Mouse (Mus musculus): Measurements from ENCODE around the gene Olr1. TPM values are rescaled to one million over a fixed set of nuclear protein-coding genes. Genes with fewer than 3 reads are reported as not detected.
"Not testable (repeated sequence)": the region's sequence is repeated elsewhere in the genome, so short reads cannot be mapped to it uniquely, and the experiment has no call there.

Olr1 gene
- polyA plus RNA-seq, 3 experiments from 2014 or later: 0.25 TPM; not detected in 2

- ATAC-seq: no peak
Measured at GRCm38 (mm10) chr6:129512367-129512766, 5.4 kb upstream of the Olr1 start, which contains the start of gene Tmem52b. Gene Tmem52b, plus strand, starts transcription at chr6:129512555.

DNA sequence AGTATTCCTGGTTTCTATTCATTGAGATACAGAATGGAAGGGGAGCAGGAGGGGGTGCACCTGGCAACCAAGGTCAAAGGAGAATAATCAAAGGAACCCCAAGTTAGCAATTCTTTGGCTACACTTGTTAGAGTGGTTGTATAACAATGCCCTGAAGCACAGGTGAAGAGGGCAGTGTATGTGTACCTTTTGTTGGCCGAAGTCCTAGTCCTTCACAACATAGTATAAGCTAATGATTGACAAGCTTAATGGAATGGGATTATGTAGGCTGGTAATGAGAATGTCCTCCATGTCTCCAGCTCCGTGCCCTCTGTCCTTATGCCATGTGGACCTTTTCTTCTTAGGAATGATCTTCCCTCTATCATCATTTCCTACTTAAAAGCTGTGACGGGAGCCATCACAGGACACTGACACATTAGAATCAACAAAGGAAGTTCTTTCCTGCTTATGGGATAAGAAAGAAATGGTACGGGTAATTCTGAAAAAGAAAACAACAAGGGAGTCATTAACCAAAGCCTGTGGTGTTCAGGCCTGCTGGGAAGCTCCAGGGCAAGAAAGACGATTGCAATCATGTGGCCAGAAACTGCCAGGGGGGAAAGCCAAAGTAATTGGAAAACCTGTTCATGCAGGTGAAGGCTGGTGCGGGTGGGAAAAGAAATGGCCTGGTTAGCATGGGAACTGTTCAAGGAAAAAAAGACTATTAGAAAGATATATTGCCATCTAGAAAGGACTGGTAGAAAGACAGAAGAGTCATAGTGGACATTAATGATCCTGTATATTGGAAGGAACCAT, 3.4 kb upstream of the Olr1 start:
- ATAC-seq: no peak

DNA sequence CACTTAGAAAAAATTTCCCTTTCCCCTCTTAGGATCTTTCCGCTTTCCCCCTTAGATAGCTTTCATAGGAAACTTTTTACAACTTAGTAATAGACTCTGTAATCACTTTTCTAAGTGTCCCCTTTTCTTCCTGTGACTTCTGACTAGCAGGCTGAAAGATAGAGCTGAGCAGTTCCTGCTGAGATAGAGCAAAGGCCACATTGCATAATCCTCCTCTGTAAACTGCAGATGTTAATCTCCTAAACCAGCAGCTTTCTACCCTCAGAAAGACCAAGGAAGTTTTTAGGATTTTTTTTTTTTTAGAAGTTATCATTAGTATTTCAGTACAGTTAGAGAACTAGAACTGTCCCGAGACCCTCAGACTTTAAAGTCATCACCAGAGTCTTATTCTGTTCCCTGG, 3.5 kb downstream of the Olr1 start:
- ATAC-seq: no peak

GRCm38 (mm10) chr6:129499516-129499915, 7.4 kb downstream of the Olr1 start:
- ATAC-seq: not testable (repeated sequence)

GRCm38 (mm10) chr6:129497345-129498218, 9.4 kb downstream of the Olr1 start:
- no peak for ATAC-seq

GRCm38 (mm10) chr6:129494924-129495323, 12.0 kb downstream of the Olr1 start:
- no peak for ATAC-seq

- ATAC-seq: no peak
Measured at GRCm38 (mm10) chr6:129480089-129480958, 26.6 kb downstream of the Olr1 start.

DNA sequence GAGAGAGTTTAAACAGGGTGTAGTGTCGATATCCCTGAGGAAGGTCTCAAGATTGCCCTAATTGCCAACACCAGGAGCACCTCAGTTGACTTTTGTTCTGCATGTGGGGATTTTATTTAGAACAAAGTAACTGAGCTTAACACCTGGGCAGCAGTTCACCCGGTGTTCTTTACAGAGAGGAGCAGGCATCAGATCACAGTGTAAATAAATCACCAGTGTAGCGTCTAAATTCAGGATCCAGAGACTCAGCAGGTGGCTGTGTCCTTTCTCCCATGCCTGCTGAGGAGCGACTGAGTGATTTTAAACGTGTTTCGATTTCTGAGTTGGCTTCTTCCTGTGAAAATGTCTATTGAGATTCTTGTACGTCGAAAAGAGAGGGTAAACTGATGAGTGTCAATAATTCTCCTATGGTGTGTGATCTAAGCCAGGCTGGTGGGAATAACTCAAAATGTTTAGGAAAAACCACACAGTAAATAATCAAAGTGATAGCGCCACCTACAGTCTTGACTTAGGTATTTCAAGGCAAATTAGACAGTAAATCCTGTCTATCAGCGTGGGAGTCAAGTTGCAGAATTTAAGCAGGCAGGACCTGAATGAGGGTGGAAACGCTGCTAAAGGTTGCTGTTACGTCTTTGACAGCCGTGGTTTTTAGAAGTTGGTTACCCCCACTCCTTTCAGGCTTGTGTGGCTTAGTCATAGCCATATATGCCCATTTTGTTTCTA, 30.4 kb downstream of the Olr1 start:
- peak; percentile 78 for ATAC-seq

- no peak for ATAC-seq
Measured at GRCm38 (mm10) chr6:129472627-129473026, 34.3 kb downstream of the Olr1 start.

DNA sequence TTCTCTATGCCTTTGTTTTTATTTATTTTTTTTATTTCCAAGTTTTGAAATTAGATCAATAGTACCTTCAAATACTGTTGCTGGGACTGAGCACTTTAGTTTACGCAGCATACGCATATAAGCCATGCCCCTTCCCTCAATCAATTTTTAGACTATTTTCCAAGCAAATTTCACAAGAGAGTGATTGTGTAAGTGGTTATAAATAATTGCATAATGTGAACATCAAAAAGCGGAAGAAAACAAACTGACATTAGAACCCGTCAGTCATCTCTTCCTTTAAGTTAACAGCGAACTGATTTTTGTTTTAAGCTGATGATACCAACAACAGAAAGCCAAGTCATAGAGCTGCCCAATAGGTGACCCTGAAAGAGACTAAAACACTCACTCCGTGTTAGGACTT, 35.6 kb downstream of the Olr1 start:
- no peak for ATAC-seq

DNA sequence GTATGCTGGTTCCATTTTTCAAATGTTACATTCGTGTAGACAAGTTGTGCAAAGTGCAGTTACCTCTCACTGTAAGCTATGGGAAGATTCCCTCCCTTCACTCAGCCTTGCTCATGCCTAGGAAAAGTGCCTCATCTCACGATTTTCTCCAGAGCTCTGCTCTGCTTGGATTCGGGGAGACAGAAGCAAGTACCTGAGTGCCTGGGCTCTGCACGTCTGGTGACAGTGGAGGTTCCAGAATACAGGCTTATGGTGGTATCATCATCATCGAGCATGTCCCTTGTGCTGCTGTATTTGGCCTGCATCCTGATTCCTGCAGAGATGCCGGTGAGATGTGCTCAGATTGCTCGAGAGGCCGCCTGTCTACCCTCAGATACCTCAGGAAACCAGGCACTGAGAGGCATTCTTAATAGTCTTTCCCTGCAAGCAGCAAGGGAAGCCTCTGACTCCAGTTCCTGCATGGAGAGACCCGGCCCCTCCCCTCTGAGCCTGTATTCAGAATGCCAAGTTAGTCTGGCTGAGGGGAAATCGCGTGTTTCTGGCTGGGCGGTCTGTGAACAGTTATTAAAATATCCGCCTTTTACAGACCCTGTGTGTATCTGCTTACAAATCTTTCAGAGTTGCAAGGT, 55.4 kb downstream of the Olr1 start, which contains the start of gene Clec1a:
TSS of gene Clec1a (minus strand) at position 590 of the 629 bp plus-strand sequence.
- no peak for ATAC-seq

GRCm38 (mm10) chr6:129449743-129450142, 57.2 kb downstream of the Olr1 start:
- no peak for ATAC-seq

GRCm38 (mm10) chr6:129438033-129438432, 68.9 kb downstream of the Olr1 start:
- no peak for ATAC-seq

- no peak for ATAC-seq
Measured at GRCm38 (mm10) chr6:129436025-129436424, 70.9 kb downstream of the Olr1 start.

Other genes starting within 250 kb of the Olr1 start
- 100 to 1,000 TPM; 152 to 264 (median 175) TPM for gene Cd69, start 231.7 kb downstream of the Olr1 start, polyA plus RNA-seq (2017; shearing (Covaris generic))
- not detected for gene 4922502D21Rik, start 175.4 kb downstream of the Olr1 start, polyA plus RNA-seq (2017; shearing (Covaris generic))
- gene Clec12a, start 164.5 kb downstream of the Olr1 start, polyA plus RNA-seq (2017; shearing (Covaris generic)): 1 to 10 TPM in 1 of 3 experiments, not detected in 2; 2.0 TPM
- gene Clec12b, start 121.3 kb downstream of the Olr1 start, polyA plus RNA-seq (2017; shearing (Covaris generic)): not detected
- under 1 TPM in 1 of 3 experiments, not detected in 2; 0.26 TPM for gene Clec1b, start 109.9 kb downstream of the Olr1 start, polyA plus RNA-seq (2017; shearing (Covaris generic))
- not detected for gene Clec9a, start 98.3 kb downstream of the Olr1 start, polyA plus RNA-seq (2017; shearing (Covaris generic))
- gene Clec1a, start 55.2 kb downstream of the Olr1 start, polyA plus RNA-seq (2017; shearing (Covaris generic)): not detected
- gene Tmem52b, start 5.4 kb upstream of the Olr1 start, polyA plus RNA-seq (2017; shearing (Covaris generic)): not detected
- 10 to 100 TPM in 1 of 3 experiments, 1 to 10 TPM in 2; 8.0 to 10.5 (median 8.1) TPM for gene Gabarapl1, start 26.0 kb upstream of the Olr1 start, polyA plus RNA-seq (2017; shearing (Covaris generic))
- gene Klre1, start 70.7 kb upstream of the Olr1 start, polyA plus RNA-seq (2017; shearing (Covaris generic)): under 1 TPM in 1 of 3 experiments, not detected in 2; 0.23 TPM
- 1 to 10 TPM in 1 of 3 experiments, under 1 TPM in 1, not detected in 1; 0.66 to 7.8 TPM for gene Klrd1, start 84.6 kb upstream of the Olr1 start, polyA plus RNA-seq (2017; shearing (Covaris generic))
- 1 to 10 TPM in 1 of 3 experiments, under 1 TPM in 1, not detected in 1; 0.71 to 3.1 TPM for gene Klrk1, start 116.7 kb upstream of the Olr1 start, polyA plus RNA-seq (2017; shearing (Covaris generic))
- gene Klrc3, start 136.2 kb upstream of the Olr1 start, polyA plus RNA-seq (2017; shearing (Covaris generic)): not detected
- gene Klrc2, start 153.5 kb upstream of the Olr1 start, polyA plus RNA-seq (2017; shearing (Covaris generic)): under 1 TPM in 1 of 3 experiments, not detected in 2; 0.39 TPM
- 1 to 10 TPM in 1 of 3 experiments, not detected in 2; 4.8 TPM for gene Klrc1, start 171.8 kb upstream of the Olr1 start, polyA plus RNA-seq (2017; shearing (Covaris generic))
- gene Klri1, start 210.0 kb upstream of the Olr1 start, polyA plus RNA-seq (2017; shearing (Covaris generic)): under 1 TPM in 1 of 3 experiments, not detected in 2; 0.73 TPM
- gene Klri2, start 233.3 kb upstream of the Olr1 start, polyA plus RNA-seq (2017; shearing (Covaris generic)): not detected

Measured in inflammation-experienced regulatory T-cells, adult 6 months (primary cell).